Mouse (Mus musculus): ENCODE measurements around the gene Adam22. TPM values are rescaled to one million over a fixed set of nuclear protein-coding genes. Genes with fewer than 3 reads are reported as not detected.

Adam22 gene
- 4.3 TPM for polyA plus RNA-seq (2014; fragmentation: Illumina TruSeq; extraction: RNeasy Lipid Tissue Mini Kit (QIAGEN cat#74804); ENCODE audit: low read depth, low replicate concordance)

GRCm38 (mm10) chr5:8367614-8368327, at the start of gene Adam22:
Gene Adam22, minus strand, starts transcription at chr5:8368160.

GRCm38 (mm10) chr5:8045855-8046254, 322.1 kb downstream of the Adam22 start, which contains the start of gene Sri:
Gene Sri, plus strand, starts transcription at chr5:8046078.

Other genes with a start within 250 kb of the Adam22 start
- gene Dbf4, start 54.6 kb upstream of the Adam22 start, polyA plus RNA-seq (2014; fragmentation: Illumina TruSeq; extraction: RNeasy Lipid Tissue Mini Kit (QIAGEN cat#74804); ENCODE audit: low read depth, low replicate concordance) = 12.2 TPM
- gene Slc25a40, start 54.7 kb upstream of the Adam22 start, polyA plus RNA-seq (2014; fragmentation: Illumina TruSeq; extraction: RNeasy Lipid Tissue Mini Kit (QIAGEN cat#74804); ENCODE audit: low read depth, low replicate concordance) = 37.5 TPM